Mouse (Mus musculus) liver, adult 2 months (tissue): ENCODE measurements around the gene Ralgps1.

Experiments used
- CTCF ChIP-seq: fragments of 200-500 bp; IDR thresholded peaks from 2 replicates; pipeline ENCODE4 v1.5.1; 2011; ENCODE audit warnings: low read depth, low read length, control low read depth
- POLR2A ChIP-seq: fragments of 200-500 bp; IDR thresholded peaks from 2 replicates; pipeline ENCODE4 v1.6.1; 2011; ENCODE audit warnings: low read length, control low read depth; ENCODE audit not compliant: insufficient read depth; ENCODE audit errors: extremely low read depth

- TF ChIP-seq CTCF (no peak), POLR2A (no peak)
Observed at GRCm38 (mm10) chr2:33393951-33394635, 22.8 kb upstream of the Ralgps1 start.
